Mouse (Mus musculus) right cerebral cortex, postnatal 4 days (tissue): Measurements from ENCODE around the gene Agxt2.

Source experiments
- DNase-seq: peaks from one replicate; pipeline ENCODE4 v3.0.0-alpha.2; 2022

The Agxt2 gene

DNA sequence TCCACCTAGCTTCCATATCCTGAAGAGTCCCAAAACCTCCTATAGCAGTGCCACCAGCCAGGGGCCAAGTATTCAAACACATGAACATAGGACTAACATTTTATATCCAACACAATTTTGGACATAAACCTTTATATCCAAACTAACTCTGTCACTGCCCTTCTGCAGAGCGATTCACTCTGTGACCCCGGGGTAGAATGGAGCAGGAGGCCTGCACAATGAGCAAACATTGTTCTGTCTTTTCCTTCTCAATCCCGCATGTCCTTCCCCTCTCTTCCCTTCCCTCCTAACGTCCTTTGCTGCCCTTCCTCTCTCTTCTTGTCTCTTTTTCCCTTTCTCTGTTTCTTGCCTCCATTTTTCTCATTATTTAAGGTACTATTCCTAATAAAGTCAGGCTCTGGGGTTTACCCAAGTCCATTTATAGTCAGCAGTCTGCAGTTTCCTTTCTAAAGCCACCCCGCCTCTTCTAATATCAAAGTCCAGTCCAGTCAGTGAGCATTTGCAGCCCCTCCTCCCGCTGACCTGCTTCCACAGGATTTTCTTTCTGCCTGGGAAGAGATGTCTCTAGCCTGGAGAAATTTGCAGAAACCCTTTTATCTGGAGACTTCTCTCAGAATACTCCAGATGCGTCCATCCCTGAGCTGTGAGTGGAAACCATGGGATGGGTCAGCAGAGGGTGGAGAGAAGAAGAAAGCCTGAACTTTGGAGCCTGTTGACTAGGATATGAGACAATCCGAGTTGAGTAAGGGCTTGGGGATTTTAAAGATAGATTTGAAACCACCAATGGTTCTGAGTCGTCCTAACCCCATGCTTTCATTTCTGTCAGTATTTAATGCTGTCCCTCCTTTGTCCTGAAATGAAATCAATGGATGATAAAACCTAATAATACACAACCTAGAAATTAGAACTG lies at the start of gene Agxt2:
Gene Agxt2, plus strand, starts transcription at position 494 of the 910 bp plus-strand sequence.
- DNase-seq = no peak

DNA sequence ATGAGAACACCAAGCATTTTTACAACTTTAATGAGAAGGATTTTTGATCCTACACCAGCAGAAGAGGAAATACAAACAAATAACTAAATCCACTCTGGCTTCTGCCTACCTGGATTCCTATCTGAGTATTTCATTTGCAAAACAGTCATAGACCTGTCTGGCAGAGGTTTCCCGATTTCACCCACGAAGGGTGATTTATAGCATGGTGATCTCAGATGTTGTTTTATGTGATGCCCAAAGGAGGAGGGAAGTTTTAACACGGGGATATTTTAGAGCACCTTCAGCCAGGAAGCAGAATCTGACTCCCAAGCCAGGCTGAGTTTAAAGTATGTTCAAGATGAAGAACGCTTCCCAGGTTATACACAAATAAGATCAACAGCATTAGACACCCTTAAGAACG lies 46.5 kb upstream of the Agxt2 start:
- DNase-seq = no peak

GRCm38 (mm10) chr15:10313522-10314455 lies 44.5 kb upstream of the Agxt2 start:
- DNase-seq = peak; percentile 61

DNA sequence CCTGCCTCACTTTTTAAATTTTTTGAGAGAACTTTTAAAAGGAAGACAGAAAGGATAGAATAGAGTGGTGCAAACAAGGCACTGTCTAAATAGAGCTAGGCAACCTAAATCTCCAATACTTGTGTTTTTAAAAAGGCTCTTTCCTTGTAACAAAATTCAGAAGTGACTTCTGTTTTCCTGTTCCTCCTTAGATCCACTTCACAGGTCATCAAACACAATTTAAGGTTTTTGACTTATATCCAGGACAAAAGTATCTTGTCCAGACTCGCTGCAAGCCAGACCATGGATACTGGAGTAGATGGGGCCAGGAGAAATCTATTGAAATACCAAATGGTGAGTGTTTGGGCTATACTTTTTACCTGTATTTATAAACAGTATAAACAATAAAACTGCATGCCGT lies 33.3 kb upstream of the Agxt2 start, which contains the start of gene Gm21973:
Gene Gm21973, plus strand, starts transcription at position 301 of the 400 bp plus-strand sequence.
- no peak for DNase-seq

DNA sequence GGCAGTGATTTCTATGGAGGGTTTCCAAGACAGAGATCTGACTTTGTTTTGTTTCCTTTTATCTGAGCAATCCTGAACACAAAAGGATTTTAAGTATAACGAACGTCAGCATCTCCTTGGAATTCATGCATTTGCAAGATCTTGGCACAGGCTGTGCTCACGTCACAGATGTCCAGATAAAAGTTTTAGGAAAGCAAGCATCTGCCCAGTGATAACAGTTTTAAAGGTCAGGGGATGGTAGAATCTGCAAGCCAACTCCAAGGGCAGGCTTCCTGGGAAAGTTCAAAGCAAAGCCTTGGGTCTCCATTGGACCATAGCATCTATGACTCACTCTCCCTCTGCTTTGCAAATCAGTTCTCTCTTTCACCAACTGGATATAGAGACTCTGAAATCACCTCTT lies 27.7 kb upstream of the Agxt2 start:
- DNase-seq = no peak

DNA sequence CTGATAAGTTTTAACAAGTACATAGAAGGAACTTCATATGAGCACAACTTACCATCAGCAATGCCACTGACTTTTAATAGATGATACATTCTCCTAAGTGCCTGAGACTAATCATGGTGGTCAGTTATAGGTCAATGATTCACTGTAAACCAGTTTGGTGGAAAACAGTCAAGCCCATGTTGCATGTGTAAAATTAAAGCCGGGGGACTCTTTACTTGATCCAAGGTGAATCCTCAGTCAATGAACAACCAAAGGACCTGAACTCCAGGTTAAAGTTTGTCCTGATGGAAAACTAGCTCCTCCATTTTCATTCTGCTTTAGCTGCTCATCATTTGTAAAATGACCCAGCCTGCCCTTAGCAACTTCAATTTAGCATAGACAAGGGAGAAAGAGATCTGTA lies 25.8 kb upstream of the Agxt2 start:
- no peak for DNase-seq

GRCm38 (mm10) chr15:10338606-10339005 lies 19.7 kb upstream of the Agxt2 start:
- DNase-seq = no peak

- no peak for DNase-seq
Measured at GRCm38 (mm10) chr15:10347044-10347443, 11.3 kb upstream of the Agxt2 start.

- DNase-seq = no peak
Measured at GRCm38 (mm10) chr15:10366331-10366730, 8.0 kb downstream of the Agxt2 start.

GRCm38 (mm10) chr15:10375404-10375803 lies 17.1 kb downstream of the Agxt2 start:
- no peak for DNase-seq

- no peak for DNase-seq
Measured at GRCm38 (mm10) chr15:10378338-10378959, 20.1 kb downstream of the Agxt2 start.

DNA sequence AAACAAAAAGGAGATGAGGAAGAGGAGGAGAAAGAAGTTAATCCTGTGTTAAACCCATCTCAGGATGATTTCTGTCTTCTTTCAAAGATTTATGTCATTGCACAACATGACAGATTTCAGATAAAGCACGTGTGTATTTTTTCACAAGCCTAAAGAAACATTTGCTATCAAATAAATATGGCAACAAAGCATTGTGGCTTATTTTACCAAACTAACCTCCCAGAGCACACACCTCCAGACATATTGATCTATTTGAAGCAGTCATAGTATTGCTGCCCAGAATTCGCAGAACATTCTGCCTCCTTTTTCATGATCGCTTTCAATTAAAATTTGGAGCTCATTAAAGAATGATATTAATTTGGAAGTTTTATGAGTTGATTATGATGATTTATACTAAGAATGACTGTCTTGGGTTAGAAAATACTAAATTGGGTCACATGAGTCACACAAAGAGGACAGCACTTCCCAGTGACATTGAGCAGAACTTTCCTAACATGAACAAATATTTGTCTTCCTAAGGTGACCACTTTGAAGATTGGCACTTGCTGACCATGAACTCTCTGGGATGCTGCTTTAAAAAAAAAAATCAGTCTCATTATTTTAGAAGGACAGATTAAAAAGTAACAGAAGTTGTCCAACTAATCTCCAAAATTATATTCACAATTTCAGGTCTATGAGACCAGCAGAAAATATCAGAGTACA lies 21.6 kb downstream of the Agxt2 start:
- DNase-seq = no peak

- no peak for DNase-seq
Measured at GRCm38 (mm10) chr15:10387263-10387662, 28.9 kb downstream of the Agxt2 start.

DNA sequence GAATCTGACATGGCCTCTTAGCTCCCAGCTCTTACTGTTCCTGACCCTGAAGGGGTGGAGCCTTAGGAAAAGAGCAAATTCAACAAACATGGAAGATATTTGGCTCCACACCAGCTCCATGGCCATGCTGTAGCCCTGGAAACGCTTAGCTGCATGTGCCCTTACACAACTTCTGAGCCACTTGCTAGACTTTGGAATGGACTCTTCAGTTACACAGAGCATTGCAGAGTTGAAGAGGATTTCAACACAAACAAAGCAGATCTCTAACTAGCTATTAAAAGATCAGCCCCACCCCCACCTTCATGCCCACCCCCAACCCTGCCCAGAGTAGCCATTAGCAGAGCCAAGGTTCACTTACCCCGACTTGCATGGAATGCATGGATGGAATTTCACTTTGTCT lies 41.5 kb downstream of the Agxt2 start:
- DNase-seq = no peak

DNA sequence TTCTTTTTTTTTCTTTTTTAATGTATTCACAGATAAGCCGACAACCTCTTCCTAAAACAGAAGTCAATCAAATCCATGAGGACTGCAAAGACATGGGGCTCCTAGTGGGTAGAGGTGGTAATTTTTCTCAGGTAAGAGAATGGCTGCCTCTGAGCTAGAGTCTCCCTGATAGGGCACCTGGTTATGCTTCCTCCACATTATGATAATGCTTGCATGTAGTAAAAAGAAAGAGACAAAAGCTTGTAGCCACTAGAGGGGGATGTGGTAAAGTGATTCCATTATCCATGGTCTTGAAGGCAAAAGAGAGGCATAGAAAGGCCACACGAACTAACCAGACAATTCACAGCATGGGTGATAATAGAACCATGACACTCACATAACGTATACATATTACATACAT lies 42.1 kb downstream of the Agxt2 start:
- DNase-seq = no peak

DNA sequence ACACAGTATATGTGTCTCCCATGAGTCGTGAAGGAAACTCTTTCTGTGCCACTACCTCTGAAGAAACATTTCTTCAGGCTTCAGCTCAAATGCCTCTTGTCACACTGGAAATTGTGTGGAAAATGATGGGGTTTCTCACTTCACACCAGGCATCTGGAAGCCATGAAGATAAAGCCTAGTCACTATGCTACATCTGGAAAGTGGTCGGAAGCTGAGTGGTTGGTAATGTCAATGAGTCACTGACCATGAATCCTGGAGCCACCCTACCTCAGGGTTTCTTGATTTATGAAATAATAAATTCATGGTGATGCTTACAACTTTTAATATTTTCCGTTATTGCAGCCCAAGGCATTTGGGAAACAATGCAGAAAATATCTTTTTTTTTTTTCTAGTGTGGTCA lies 51.5 kb downstream of the Agxt2 start:
- DNase-seq = no peak

- no peak for DNase-seq
Measured at GRCm38 (mm10) chr15:10410881-10411280, 52.5 kb downstream of the Agxt2 start.

GRCm38 (mm10) chr15:10413656-10414055 lies 55.3 kb downstream of the Agxt2 start:
- DNase-seq = no peak

GRCm38 (mm10) chr15:10421138-10421784 lies 62.9 kb downstream of the Agxt2 start:
- DNase-seq = no peak

DNA sequence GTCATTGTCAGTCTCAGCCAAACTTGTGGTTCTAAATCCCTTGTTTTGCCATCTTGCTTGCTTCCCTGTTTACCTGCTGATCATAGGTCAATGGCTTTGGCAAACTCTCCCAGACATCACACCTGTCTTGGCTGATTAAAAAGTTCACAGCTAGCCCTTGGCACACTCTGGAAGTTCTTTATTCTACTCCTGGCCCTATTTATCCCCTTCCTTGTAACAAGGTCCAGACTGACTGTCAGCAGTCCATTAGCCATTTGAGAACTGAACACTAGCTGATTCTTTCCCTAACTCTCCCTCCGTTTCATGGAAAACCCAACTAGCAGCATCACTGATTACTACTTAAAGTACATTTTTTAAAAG lies 63.4 kb downstream of the Agxt2 start:
- DNase-seq = no peak

GRCm38 (mm10) chr15:10426124-10426523 lies 67.8 kb downstream of the Agxt2 start:
- DNase-seq = no peak
